Mouse (Mus musculus) central nervous system, embryonic 11.5 days (tissue): ENCODE measurements around the gene Arfgap2. TPM values are rescaled to one million over a fixed set of nuclear protein-coding genes. Genes with fewer than 3 reads are reported as not detected.

Experiments
- polyA plus RNA-seq: library from polyadenylated mRNA; depleted of rRNA; stranded (reverse); fragments of >200 nt; gene quantifications from 2 replicates; pipeline ENCODE4 v1.2.3, GENCODE M21; 2012; rRNA removed

Arfgap2 gene
- polyA plus RNA-seq, result 52.3 and 71.9 TPM in 2 replicates

DNA sequence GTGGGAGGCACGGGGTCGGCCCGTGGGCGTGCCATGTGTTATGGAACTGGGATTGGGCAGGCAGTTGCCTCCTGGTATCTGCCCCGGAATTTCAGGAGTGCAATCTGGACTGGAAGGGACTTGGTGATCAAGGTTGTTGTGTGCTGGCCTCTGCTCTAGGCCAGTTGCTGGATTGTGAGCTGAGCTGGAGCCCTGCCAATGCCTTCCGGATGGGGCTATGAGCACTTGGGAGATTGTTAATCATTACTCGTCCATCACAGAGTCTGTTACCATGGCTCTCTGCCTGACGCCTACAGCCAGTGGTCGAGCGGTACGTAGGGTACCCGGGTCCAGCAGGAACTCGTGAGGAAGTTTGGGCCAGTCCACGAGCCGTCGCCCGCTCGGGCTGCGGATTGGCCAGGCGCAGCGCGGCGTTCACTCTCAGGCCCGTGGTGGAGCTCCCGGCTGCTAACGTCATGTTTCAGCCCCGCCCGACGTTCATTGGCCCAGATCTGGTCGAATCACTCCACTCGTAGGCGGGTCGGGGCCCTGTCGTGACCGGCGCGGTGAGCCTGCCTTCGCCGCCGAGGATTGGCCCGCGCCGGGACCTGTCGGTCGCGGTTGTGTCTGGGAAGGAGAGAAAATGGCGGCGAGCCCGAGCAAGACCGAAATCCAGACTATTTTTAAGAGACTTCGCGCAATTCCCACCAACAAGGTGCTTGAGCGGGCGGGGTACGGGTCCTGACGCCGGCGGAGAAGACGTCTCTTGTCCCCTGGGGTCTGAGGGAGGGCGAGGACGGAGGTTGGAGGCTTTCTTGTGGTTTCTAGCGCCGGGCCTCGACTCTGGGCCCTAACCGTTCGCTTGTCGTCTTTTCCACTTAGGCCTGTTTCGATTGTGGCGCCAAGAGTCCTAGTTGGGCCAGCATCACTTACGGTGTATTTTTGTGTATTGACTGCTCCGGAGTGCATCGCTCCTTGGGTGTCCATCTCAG lies at the start of gene Arfgap2:
TSS of gene Arfgap2 (plus strand) at position 264 of the 971 bp plus-strand sequence.

DNA sequence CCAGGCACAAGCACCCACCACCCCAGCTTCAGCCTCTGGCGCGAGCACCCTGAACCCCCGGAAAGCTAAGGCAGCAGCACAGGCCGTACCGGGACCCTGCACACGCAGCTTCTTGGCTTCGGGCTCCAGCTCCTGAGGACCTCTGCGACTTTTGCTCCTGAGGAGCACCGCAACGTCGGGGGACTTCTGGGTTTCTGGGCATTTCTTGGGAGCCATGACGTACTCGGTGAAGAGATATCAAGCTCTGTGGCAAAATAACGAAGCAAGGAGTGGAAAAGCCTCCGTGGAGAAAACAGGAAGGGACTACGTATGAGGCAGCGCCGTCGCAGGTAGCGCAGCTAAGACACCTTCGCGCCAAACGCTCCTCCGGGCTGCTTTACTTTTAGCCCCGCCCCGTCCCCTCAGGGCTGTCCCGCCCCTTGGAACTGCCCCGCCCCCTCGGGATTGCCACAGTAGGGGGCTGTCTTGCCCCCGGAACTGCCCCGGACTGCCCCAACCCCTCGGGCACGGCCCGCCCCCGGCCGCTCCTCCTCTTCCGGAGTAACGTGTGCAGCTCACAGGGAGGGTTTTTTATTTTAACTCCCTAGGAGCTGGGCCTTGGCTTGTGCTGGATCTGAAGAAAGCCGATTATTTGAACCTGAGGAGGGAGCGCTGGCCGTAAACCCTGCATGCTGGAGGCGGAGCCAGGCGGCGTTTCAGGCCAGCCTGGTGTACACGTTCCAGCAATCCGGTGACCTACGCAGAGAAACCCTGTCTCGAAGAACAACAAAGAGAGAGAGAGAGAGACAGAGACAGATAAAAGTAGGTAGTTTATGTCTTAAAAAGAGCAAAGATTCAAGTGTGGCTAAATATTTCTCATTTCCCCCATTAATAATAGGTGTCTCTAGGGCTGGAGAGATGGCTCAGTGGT lies 27.9 kb upstream of the Arfgap2 start, which contains the start of gene Ddb2:
TSS of gene Ddb2 (minus strand) at position 382 of the 910 bp plus-strand sequence.

DNA sequence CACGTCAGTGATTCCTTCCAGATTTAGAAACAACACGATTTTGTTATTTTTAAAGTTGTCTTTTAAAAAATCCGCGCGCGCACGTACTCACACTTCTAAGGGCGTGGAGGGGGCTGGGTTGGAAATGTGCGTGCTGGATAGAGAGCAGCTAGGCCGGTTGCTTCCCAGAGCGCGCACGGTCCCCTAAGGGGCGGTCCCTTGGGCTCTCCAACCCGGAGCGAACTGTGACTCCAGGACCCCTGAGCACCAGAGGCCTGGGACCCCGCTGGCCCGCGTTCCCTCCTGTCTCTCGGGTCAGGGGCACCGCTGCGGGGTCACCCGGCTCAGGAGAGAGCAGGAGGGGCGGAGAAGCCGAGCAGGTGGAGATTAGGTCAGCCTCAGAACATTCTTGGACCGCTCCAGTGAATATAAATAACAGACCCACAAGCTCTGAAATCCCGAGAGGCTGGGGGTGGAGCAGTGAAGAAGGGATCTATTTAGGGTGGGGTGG lies 9.1 kb upstream of the Arfgap2 start, which contains the start of gene Pacsin3:
TSS of gene Pacsin3 (plus strand) at position 294 of the 490 bp plus-strand sequence.

Other genes starting within 250 kb of the Arfgap2 start
- gene Rapsn, start 229.4 kb upstream of the Arfgap2 start, polyA plus RNA-seq, result 1.1 and 4.6 TPM in 2 replicates
- 256 and 367 TPM in 2 replicates for gene Psmc3, start 211.0 kb upstream of the Arfgap2 start, polyA plus RNA-seq
- 25.8 and 37.7 TPM in 2 replicates for gene Slc39a13, start 194.6 kb upstream of the Arfgap2 start, polyA plus RNA-seq
- 3.5 and 4.8 TPM in 2 replicates for gene Spi1, start 182.6 kb upstream of the Arfgap2 start, polyA plus RNA-seq
- 8.5 and 12.8 TPM in 2 replicates for gene Mybpc3, start 146.8 kb upstream of the Arfgap2 start, polyA plus RNA-seq
- gene Madd, start 81.1 kb upstream of the Arfgap2 start, polyA plus RNA-seq, result 37.2 and 58.5 TPM in 2 replicates
- 3.1 TPM in 2 replicates for gene Nr1h3, start 62.1 kb upstream of the Arfgap2 start, polyA plus RNA-seq
- 20.4 and 35.5 TPM in 2 replicates for gene Acp2, start 62.1 kb upstream of the Arfgap2 start, polyA plus RNA-seq
- 14.6 and 23.9 TPM in 2 replicates for gene Ddb2, start 28.0 kb upstream of the Arfgap2 start, polyA plus RNA-seq
- gene Pacsin3, start 9.0 kb upstream of the Arfgap2 start, polyA plus RNA-seq, result 33.8 and 60.3 TPM in 2 replicates
- gene 1110051M20Rik, start 179.7 kb downstream of the Arfgap2 start, polyA plus RNA-seq, result 47.6 and 49.3 TPM in 2 replicates
- gene Lrp4, start 192.5 kb downstream of the Arfgap2 start, polyA plus RNA-seq, result 11.1 and 12.3 TPM in 2 replicates